Mouse (Mus musculus): ENCODE results near the gene Rab6b. TPM values are rescaled to one million over a fixed set of nuclear protein-coding genes. Genes with fewer than 3 reads are reported as not detected.
A peak's percentile ranks its signal among the peaks of the same experiment; 100 is the strongest.

Gene Rab6b
- total RNA-seq, 2 experiments from 2014 or later, result 7.0 to 14.7 TPM

DNA sequence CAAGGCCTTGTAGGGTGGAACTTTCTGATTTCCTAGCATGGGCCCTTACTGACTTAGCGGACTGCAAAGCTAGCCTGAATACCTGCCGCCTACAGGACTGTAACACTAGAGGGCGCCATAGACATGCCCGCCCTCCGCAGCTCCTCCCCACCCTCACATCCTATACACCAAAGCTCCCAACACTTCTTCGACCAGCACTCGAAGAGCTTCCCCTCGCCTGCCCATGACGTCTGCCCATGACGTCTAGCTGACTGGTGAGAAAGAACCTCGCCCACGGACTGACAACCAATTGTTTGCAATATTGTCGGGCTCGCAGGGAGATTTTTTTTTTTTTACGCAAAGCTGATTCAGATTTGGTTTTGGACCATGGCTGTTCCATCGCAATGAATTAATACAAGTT, 96.3 kb downstream of the Rab6b start:
- DNase-seq, result peak; percentile 73

DNA sequence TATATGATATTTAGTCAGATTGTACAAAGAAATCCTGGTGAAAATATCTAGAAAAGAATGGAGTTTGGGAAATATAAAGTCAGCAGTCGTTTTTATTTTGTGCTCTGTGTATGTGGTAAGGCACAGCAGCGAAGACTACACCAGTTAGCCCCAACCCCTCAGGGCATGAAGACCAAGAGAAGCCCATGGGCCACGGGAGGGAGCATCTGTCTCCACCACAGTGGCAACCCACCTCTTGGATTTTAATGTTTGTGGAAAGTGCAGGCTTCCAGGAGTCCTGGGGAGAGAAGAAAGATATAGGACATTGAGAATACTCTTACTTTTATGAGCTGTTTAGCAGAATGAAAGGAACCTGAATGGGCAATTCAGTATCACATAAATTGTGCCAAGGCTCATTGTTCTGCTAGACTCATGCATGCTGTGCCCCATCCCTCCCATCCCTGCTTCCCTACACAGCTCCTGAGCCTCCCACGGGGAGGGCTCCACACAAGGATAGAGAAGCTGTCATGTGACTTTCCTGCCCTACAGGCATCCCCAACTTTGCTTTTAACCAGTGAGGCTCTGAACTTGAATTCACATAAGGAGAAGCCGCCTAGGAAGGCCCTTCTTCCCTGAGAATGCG, 97.3 kb downstream of the Rab6b start:
- no peak for DNase-seq

DNA sequence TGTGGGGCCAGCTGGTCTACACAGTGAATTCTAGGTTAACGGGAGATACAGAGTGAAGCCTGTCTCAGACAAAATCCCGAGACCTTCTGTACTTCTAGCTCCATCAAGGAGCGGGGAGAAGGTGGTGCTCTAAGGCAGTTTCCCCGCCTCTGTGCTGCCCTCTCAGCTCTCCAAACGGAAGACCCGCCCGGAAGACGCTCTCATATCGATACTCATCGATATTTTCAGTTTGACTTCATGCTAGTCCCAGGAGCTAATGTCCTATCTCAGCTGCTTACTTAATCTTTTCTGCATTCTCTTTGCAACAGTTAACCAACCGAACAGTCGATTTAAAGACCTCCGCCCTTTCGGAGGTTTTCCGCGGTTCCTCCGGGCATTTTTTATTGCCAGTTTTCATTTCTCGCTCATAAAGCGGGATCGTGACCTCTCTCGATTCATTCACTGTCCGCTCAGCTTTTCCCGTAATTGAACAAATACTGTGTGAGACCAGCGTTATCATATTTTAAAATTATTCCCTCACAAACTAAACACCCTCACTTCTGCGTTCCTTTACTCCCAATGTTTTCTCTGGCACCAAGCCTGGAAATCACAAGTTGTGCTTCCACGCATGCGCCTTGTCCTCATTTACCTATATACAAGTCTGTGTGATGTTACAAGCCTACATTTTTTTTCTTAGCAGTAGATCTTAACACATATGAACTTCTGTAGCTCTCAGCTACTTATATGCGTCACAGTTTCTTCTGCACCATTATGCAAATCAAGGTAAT, 101.2 kb downstream of the Rab6b start:
- no peak for DNase-seq

DNA sequence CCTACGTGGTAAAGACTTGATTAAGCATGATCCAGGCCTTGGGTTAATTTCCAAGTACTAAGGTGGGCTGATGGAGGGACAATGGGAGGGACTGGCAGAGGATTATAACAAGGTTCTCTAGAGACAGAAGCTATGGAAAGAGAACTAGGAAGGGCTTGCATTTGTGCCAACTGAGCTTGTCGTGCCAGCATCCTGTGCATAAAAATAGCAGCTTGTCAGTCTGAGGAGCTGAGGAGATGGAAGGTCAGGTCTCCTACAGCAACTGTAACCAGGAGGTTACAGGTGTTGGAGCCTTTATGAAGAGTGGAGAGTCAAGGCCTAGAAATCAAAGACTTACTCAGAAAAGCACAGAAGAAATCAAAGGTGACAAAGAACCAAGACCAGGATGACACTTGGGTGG, 102.0 kb downstream of the Rab6b start:
- no peak for DNase-seq

DNA sequence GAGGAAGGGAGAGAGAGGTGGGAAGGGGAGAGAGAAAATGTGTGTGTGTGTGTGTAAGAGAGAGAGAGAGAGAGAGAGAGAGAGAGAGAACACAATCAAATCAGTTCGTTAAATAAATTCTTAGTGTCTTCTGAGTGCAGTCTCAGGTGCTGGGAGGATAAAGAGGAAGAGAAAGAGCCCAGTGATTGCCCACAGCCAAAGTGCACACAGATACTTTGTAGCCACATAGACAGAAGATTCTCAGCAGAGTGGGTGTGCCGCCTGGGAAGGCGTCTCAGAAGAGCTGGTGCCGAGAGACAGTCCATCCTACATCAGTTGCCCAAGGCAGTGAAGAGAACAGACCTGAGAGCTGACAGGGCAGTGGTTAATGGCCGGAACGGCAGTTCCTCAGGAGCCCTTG, 102.7 kb downstream of the Rab6b start:
- DNase-seq, result no peak

DNA sequence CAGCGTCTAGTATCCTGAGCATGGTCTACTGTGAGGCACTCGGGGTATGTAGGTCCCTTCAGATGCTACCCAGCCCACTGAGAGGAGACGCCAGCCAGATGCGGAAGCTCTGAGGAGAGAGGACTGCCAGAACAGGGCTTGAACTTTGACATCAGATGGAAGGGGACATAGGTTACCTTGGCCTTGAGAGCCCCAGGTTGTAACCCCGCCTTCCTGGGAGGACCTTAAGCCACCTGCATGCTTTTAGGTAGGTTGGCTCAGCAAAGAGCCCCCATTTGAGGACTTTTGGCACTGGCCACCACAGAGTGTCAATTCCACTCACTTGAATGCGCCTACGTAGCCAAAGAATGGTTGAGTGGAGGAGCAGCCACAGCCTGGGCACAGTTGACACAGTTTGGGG, 113.1 kb downstream of the Rab6b start:
- no peak for DNase-seq

DNA sequence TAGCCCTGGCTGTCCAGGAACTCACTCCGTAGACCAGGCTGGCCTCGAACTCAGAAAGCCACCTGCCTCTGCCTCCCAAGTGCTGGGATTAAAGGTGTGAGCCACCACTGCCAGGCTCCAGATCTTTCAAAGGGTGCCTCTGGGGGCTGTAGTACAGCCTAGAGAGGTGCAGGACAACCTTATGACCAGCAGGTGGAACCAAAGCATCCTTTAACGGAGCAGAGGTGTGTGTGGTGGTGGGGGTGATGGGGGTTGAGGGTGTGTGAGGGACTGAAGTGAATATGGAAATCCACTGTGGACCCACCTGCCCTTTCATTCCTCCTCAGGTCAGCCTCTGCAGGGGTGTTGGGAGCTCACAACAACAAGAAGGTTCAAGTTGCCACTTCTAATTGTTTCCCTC, 113.9 kb downstream of the Rab6b start:
- peak; percentile 35 for DNase-seq

DNA sequence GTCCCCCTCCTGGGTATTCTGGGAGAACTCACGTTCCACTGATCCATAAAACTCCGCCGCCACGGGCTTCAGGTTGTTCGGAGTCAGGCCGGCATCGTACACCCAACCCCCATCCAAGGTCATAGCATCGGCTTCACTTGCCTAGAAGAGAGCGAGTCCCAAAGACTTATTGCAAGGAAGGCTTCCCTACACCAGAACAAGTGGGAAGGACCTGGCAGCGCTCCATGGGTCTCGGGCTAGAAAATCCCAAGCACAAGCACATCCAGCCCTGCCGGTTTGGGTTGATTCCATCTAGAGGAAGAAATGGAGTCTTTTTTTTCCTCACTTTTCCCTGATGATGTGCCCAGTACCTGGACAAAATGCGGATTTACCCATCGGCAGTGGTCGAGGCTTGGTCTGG, 115.2 kb downstream of the Rab6b start:
- peak; percentile 29 for DNase-seq

DNA sequence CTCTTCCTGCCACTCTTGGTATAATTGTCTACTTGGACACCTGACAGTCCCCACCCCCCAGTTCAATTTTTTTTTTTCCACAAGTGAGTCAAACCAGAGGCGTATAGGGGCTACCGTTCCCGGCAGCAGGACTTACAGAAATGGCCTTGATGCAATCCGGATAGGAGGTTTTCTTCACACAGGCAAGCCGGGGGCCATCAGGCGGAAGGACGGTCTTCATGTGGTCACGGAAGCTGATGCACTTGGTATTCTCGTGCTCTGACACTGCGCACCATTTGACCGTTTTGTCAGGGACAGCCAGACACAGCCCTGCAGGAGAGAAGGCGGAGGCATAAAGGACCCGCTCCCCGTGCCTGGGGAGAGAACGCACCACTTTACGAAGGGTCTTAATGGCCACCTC, 116.2 kb downstream of the Rab6b start:
- DNase-seq, result no peak

DNA sequence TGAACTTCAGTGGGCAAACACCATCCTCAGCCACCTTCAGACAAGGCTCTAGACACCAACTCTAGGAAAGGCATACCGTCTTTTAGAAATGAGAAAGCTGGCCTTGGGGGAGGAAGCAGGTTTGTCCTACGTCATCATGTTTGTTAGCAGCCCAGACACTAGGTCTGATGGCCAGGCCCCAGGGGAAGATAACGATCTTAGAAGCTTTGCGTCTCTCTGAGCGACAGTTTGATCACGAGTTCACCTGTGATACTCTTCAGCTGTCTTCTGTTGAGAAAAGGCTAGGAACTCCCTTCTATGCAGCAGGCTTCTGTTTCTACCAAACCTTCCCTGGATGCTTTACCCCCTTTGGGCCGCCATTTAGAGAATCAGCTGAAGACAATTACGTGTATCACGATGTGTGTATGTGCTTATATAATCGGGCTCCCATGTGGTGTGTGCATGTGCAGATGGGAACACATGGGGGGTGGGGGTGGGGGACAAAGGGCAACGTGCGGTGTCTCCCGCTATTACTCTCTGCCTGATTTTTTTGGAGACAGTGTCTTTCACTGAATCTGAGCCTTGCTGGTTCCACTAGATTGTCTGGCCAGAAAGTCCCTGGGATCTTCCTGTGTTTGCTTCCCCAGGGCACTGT, 116.9 kb downstream of the Rab6b start:
- DNase-seq, result no peak

DNA sequence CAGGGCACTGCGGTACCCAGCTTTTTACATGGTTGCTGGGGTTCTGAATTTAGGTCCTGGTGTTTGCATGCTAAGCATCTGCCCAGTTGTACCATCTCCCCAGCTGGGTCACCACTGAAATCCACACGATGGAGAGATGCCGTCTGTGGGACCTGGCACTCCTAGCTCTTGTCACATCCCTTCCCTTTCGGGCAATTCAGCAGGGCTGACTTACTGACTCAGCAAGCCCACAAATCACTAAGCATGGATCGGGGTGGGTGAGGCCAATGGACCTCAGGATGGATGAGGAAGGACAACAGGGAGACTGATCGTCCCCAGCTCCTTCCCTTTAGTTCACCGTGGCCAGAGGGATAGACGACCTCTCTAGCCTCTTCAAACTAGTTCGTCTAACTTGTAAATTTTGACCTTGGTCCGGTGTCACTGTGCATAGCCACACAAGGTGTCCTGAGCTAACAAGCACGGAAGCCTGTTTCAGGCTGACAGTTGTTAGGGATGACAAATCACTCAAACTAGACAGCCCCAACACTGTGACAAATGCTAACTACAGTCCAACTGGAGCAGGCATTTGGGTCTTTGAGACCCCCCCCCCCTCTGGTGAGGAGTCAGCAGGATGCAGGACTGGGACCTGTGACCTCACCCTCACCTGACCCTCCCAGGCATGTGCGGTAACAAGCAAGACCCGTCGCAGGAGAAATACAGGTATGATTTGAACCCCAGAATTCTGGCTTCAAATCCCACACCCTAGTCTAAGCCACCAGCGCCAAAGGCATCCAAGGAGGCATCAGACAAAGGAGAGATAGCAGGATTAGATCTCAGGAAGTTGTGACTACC, 117.7 kb downstream of the Rab6b start:
- DNase-seq, result no peak

DNA sequence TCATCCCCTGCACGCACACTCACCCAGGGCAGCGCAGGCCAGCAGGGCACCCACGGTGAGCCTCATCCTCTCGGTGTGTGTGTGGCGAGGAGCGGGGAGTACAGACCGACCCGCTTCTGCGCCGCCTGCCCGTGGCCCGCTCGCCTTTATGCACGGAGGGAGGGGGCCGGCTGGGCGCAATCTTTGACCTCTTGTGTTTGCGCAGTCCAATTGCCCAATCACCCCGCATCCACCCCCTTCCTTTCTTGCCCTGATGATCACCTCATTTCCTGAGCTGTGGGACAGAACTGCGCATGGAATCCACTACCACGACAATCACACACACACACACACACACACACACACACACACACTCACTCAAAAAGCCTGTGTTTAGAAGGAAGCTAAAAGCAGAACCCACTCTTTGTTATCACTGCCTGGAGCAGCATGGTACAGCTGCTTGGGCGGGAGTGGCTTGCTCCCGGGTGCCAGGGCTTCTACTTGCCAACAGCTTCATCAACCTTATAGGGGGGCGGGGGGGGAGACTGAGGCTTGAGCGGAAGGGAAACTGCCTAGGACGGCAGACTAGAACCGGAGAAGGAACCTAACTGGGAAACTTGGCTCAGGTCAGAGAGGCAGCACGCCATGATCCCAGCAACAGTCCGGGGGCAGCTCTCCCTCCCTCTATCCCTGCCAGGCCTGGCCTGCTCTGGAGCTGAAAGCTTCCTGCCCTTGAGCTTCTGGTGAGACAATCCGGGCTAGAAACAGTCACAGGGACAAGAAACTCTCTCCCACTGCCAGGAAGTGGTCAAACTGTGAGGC, 118.8 kb downstream of the Rab6b start, which contains the start of the genes Gm20425 and Trf:
TSS of gene Gm20425 (minus strand) at position 157 of the 801 bp plus-strand sequence.
TSS of gene Trf (minus strand) at position 294 of the 801 bp plus-strand sequence.
- DNase-seq, result peak; percentile 63

DNA sequence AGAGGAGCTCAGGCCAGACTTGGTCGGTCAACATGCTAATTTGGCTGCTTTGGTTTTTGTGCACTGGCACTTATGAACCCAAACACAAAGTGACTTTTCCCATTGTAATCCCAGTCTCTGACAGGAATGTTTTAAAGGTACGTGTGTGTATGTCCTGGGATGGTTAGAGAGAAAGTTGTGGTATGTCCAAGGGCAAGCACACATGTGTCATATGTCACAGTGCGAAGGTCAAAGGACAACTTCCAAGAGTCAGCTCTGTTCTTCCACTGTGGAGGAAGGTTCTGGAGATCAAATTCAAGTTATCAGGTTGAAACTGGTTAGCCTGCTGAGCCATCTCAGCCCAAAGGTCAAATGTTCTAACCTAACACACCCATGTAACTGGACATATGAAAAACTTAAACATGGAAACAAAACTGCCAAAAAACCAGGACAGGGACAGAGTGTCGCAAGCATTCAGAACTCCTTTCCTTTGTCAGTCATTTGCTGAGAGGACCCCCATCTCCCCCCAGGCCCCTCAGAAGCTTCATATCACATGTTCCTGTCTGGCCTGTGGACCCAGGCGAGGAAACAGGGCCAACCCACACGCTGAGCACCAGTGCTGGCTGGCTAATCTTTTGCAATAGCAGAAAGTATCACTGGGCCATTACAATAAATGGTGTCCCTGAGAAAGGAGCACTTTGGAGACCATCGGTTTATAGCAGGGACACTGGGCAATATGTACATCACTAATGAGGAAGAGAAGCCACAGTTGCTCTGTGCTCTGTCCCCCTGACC, 120.8 kb downstream of the Rab6b start:
- no peak for DNase-seq

DNA sequence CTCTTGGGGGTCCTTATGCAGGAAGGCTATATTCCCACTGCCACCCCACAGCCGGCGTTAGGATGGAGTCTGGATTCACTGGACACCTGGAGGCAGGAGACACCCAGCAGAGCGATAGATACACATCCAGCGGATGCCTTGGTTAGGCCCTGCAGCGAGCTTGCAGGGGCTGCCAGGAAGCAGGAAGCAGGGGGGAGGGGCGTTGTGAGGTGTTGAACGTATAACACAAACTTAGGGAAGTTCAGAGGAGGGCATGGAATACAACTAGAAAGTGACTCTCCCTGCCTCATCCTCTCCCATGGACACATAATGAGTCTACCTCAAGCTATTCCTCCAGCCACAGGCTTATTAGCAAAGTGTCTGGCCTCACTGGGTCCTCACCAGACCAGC, 121.4 kb downstream of the Rab6b start:
- DNase-seq, result no peak

DNA sequence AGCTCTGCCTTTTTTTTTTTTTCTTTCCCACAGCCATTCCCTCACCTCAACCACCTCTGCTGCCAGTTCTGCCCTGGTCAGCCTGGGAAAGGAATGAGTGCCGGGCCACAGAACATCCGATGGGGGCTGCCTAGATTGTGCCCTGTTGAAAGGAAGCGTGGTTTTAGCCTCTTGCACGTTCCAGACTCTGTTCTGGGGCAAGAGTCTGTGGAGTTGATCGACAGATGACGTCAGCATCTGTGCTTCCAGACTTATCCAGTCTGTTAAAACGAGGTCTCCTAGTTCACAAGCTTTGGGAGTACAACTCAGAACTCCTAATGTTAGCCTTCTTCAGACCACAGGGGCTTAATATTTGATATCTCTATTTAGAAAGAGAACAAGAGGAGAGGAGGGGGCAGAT, 122.5 kb downstream of the Rab6b start:
- no peak for DNase-seq

DNA sequence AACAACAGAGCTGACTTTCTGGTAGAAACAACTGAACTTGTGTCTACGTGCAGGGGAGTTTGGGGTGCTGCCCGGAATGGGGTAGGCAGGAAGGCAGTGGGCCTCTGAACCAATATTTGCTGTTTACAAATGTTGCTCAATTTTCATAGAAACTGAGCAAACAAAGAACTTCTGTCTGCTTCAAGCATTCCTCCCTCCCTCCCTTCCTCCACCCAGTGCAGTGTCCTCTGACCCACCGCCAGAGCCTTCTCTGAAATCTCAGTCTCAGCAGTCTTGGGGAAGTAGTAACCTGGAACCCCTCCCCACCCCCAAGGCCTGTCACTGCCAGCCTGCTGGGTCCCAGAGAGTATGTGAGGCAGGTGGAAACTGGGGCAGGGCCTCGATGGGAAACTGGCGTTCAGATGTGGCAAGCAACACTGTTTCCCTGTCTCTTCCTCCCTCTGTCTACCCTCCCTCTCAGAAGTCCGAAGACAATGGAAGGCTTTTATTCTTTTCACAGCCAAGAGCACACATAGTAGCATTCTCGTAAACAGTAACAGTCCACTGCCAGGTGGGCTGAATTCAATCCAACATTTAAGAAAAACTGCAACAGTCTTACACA, 123.1 kb downstream of the Rab6b start:
- DNase-seq, result no peak

Data from adrenal gland, postnatal 10 days (tissue).